Mouse (Mus musculus): ENCODE data around the gene Aurkb. TPM values are rescaled to one million over a fixed set of nuclear protein-coding genes. Genes with fewer than 3 reads are reported as not detected.

The Aurkb gene
- total RNA-seq, 2 experiments from 2014 or later = 0.54 to 0.79 TPM

DNA sequence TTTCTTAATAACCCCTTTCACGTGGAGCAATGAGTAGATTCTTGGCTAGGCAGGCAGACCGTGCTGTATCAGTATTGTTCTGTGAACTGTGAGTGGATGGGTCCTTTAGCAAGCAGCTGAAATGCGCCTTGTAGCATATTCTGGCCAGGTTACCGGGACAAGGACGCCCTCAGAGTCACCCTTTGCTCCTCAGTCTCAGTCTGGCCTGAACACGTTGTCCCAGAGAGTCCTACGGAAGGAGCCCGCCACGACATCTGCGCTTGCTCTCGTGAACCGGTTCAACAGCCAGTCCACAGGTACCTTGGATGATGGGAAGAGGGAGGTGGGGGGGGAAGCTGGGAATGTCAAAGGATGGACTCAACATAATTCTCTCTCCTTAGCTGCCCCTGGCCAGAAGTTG, 2.1 kb downstream of the Aurkb start:
- no peak for TF ChIP-seq CTCF (conservative IDR thresholded peaks at IDR 0.05)
- H3K27ac ChIP-seq = no peak overlapping the region
- H3K4me3 ChIP-seq = no peak overlapping the region
- DNase-seq (ENCODE audit: low spot score in 2 of 2) = no peak

DNA sequence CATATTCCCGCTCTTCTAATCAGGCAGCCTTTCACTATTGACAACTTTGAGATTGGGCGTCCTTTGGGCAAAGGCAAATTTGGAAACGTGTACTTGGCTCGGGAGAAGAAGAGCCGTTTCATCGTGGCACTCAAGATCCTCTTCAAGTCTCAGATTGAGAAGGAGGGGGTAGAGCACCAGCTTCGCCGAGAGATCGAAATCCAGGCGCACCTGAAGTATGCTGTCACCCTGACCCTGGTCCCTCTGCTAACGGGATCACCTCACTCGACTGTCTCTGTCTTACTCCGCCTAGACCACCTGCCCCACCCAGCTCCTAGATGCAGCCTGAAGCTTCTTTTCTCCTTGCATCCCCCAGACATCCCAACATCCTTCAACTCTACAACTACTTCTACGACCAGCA, 2.7 kb downstream of the Aurkb start:
- no peak for DNase-seq (ENCODE audit: low spot score in 2 of 2)
- Histone ChIP-seq H3K4me3 (no peak overlapping the region), H3K27ac (no peak overlapping the region)
- TF ChIP-seq CTCF (conservative IDR thresholded peaks at IDR 0.05) = no peak

DNA sequence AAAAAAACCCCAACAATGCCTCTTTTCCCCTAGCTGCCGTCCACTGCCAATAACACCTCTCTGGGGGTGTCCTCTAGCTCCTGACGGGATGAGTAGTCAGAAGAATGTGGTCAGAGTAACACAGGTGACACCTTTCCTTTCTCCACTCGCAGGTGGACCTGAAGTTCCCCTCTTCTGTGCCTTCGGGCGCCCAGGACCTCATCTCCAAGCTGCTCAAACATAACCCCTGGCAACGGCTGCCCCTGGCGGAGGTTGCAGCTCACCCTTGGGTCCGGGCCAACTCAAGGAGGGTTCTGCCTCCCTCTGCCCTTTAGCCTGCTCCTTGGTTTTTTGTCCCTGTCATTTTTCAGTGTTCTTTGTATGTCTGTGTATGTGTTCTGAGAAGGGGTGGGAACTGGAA, 5.3 kb downstream of the Aurkb start:
- Histone ChIP-seq H3K27ac (no peak overlapping the region), H3K4me3 (no peak overlapping the region)
- TF ChIP-seq CTCF (conservative IDR thresholded peaks at IDR 0.05) = no peak
- no peak for DNase-seq (ENCODE audit: low spot score in 2 of 2)

DNA sequence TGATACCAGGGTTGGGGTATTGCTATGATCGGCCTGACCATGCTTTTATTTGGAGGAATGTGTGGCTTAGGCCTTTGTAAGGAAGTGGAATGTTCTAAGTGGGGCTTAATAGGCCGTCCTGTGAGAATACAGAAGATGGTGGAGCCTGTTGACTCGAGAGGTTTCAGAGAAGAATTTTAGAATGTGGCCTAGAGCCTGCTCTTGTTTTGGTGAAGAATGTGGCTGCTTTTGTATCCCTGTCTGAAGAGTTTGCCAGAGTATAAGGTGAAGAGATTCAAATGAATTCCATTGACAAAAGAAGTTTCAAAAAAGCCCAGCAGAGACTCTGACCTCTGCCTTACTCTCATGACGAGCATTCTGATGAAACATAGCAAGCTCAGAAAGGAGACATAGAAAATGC, 6.3 kb downstream of the Aurkb start:
- TF ChIP-seq CTCF (conservative IDR thresholded peaks at IDR 0.05) = no peak
- no peak overlapping the region for H3K4me3 ChIP-seq
- no peak for DNase-seq (ENCODE audit: low spot score in 2 of 2)
- H3K27ac ChIP-seq = no peak overlapping the region

DNA sequence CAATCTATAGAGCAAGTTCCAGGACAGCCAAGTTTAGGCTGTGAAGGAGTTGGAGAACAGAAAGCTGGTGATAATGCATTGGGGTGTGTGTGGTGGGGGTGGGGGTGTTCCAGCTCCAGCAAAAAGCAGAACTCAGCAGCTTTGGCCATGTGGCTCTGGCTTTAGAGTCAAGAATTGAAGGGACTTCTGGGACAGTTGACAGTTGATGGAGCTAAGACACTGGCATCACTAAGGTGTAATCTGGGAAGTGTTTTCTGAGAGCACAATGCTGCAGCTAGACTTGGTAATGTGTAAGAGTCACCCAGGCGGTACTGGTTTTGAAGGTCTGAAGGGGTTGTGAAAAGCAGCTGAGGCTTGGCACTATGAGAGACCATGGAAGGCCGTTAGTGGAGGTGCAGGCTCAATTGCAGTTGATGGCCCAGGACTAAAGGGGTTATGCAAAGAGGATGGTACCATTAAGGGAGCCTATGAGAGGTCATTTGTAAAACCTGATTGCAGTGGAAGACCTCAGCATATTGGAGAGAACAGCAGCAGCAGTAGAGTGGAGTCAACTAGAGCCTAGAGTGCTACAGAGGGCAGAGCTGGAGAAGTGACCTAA, 7.5 kb downstream of the Aurkb start:
- TF ChIP-seq CTCF (conservative IDR thresholded peaks at IDR 0.05) = no peak
- no peak overlapping the region for H3K4me3 ChIP-seq
- no peak overlapping the region for H3K27ac ChIP-seq
- DNase-seq (ENCODE audit: low spot score in 2 of 2) = no peak

DNA sequence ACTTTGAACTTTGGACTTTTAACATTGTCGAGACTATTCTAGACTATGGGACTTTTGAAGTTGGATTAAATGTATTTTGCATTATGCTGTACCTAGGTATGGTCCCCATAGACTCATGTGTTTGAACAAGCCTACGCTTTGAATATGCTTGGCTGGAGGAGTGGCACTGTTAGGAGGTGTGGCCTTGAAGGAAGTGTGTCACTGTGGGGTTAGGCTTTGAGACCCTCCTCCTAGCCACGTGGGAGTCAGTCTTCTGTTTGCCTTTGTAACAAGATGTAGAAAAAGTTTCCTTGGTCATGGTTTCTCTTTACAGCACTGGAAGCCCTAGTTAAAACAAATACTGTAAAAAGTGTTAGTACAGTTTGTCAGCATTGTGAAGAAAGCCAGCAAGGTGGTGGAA, 8.4 kb downstream of the Aurkb start:
- no peak for TF ChIP-seq CTCF (conservative IDR thresholded peaks at IDR 0.05)
- DNase-seq (ENCODE audit: low spot score in 2 of 2) = no peak

GRCm38 (mm10) chr11:69058265-69058664, 12.8 kb downstream of the Aurkb start:
- peak overlapping the region; percentile 98 for H3K4me3 ChIP-seq
- peak overlapping the region; percentile 96 for H3K27ac ChIP-seq
- no peak for DNase-seq (ENCODE audit: low spot score in 2 of 2)
- TF ChIP-seq CTCF (conservative IDR thresholded peaks at IDR 0.05) = no peak

More for the DNA sequence above, 8.4 kb downstream of the Aurkb start:
- Histone ChIP-seq H3K4me3 (no peak overlapping the region), H3K27ac (no peak overlapping the region)

- DNase-seq (ENCODE audit: low spot score in 2 of 2) = no peak
- H3K27ac ChIP-seq = peak overlapping the region; percentile 96
- no peak for TF ChIP-seq CTCF (conservative IDR thresholded peaks at IDR 0.05)
- H3K4me3 ChIP-seq = peak overlapping the region; percentile 98
Observed at GRCm38 (mm10) chr11:69058729-69059356, 13.4 kb downstream of the Aurkb start.

- DNase-seq (ENCODE audit: low spot score in 2 of 2) = peak; percentile 94 to 98
- Histone ChIP-seq H3K4me3 (peak within 1 kb of the TSS; percentile 98), H3K27ac (peak within 1 kb of the TSS; percentile 97)
- TF ChIP-seq CTCF (conservative IDR thresholded peaks at IDR 0.05) = no peak
Observed at GRCm38 (mm10) chr11:69059357-69059974, 14.0 kb downstream of the Aurkb start, which contains the start of gene Borcs6. Gene Borcs6, plus strand, starts transcription at chr11:69059717.

GRCm38 (mm10) chr11:69059975-69060411, 14.5 kb downstream of the Aurkb start:
- peak in 1 of 2 experiments; percentile 37 for DNase-seq (ENCODE audit: low spot score in 2 of 2)
- Histone ChIP-seq H3K4me3 (peak overlapping the region; percentile 98), H3K27ac (peak overlapping the region; percentile 97)
- TF ChIP-seq CTCF (conservative IDR thresholded peaks at IDR 0.05) = no peak

DNA sequence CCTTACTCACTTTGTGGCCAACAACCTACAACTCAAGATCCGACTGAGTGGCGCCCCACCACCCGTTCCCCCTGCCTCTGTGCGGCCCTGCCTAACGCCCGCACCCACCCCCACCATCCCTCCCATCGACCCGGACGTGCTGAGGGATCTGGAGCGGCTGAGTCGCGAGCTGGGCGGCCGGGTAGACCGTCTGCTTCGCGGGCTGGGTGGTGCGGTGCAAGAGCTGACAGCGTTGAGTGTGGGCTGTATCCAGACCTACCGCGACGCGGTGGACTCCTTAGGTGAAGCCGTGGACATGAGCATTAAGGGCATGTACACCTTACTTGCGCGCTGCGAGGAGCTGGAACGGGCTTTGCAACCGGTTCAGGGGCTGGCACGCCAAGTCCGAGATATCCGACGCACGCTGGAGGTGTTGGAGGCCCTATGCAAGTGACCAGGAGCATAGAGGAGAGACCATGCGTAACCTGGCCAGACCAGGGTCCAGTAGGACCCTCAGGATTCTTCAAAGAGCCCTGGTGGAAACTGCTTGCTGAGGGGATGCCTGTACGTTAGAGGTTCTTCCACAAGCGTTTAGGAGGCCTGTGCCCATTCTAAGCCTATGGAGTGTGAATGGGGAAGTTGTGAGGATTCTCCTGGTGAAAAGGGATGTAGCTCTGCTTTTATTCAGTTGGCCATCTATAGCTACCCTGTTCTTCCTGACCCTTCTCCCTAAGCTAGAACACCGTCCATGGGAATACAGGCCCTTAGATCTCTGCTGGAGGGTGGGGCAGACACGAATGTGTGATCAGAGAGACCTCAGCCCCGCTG, 15.2 kb downstream of the Aurkb start:
- H3K27ac ChIP-seq = peak overlapping the region; percentile 97
- no peak for TF ChIP-seq CTCF (conservative IDR thresholded peaks at IDR 0.05)
- peak in 1 of 2 experiments; percentile 23 for DNase-seq (ENCODE audit: low spot score in 2 of 2)
- peak overlapping the region; percentile 98 for H3K4me3 ChIP-seq

DNA sequence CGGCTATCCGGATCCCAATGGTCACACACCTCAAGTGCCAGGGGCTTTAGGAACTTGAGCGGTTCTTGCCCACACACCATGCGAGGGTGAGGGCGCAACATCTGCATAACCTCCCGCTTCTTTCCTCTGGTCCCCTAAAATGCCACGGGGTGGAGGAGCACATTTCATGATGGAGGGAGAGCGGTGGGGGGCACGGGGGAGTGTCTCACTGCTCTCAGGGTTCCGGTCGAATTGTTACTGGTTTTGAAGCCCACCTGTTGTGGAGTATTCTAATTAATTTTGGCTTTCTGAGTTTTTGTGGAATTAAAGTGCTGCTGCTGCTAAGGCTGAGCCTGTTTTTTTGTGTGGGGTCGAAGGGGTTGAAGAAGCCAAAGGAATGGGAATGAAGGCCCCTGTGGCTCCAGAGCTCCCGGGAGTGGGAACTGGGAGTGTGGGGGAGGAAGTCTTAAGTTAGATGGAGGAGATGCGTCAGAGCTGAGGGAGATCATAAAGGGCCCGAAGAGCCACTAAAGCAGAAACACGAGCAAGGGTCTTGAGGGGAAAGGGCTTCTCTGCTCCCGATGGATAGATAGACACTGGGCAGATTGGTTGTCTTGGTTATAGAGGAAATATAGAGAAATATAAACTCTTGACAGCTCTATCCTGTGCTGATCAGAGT, 15.9 kb downstream of the Aurkb start:
- TF ChIP-seq CTCF (conservative IDR thresholded peaks at IDR 0.05) = no peak
- DNase-seq (ENCODE audit: low spot score in 2 of 2) = no peak
- Histone ChIP-seq H3K27ac (peak overlapping the region; percentile 97), H3K4me3 (peak overlapping the region; percentile 98)
